Mouse (Mus musculus) thymus, postnatal 14 days (tissue): Measurements from ENCODE around the gene Tango6.

Source experiments
- DNase-seq: peaks from one replicate; pipeline ENCODE4 v3.0.0; 2021

The Tango6 gene

GRCm38 (mm10) chr8:106682971-106683668 lies at the start of gene Tango6:
Gene Tango6 (plus strand): TSS chr8:106683068.
- peak; percentile 92 for DNase-seq

GRCm38 (mm10) chr8:106633361-106634158 lies 49.3 kb upstream of the Tango6 start:
- peak; percentile 65 for DNase-seq

- no peak for DNase-seq
Measured at GRCm38 (mm10) chr8:106635284-106635683, 47.6 kb upstream of the Tango6 start.

- DNase-seq = no peak
Measured at GRCm38 (mm10) chr8:106637446-106637845, 45.4 kb upstream of the Tango6 start.

GRCm38 (mm10) chr8:106638768-106639295 lies 44.0 kb upstream of the Tango6 start:
- DNase-seq = no peak

- no peak for DNase-seq
Measured at GRCm38 (mm10) chr8:106640212-106640611, 42.7 kb upstream of the Tango6 start.

- no peak for DNase-seq
Measured at GRCm38 (mm10) chr8:106640921-106641320, 41.9 kb upstream of the Tango6 start.

GRCm38 (mm10) chr8:106642172-106642571 lies 40.7 kb upstream of the Tango6 start:
- DNase-seq = no peak

- DNase-seq = peak; percentile 22
Measured at GRCm38 (mm10) chr8:106643100-106643499, 39.8 kb upstream of the Tango6 start.

GRCm38 (mm10) chr8:106644957-106645356 lies 37.9 kb upstream of the Tango6 start:
- DNase-seq = no peak

GRCm38 (mm10) chr8:106646153-106646552 lies 36.7 kb upstream of the Tango6 start:
- DNase-seq = no peak

- no peak for DNase-seq
Measured at GRCm38 (mm10) chr8:106646731-106647130, 36.1 kb upstream of the Tango6 start.

- peak; percentile 75 for DNase-seq
Measured at GRCm38 (mm10) chr8:106647387-106647786, 35.5 kb upstream of the Tango6 start.

- no peak for DNase-seq
Measured at GRCm38 (mm10) chr8:106648421-106648820, 34.4 kb upstream of the Tango6 start.

GRCm38 (mm10) chr8:106651994-106652393 lies 30.9 kb upstream of the Tango6 start:
- DNase-seq = no peak

GRCm38 (mm10) chr8:106656046-106656445 lies 26.8 kb upstream of the Tango6 start:
- DNase-seq = no peak

GRCm38 (mm10) chr8:106672786-106673185 lies 10.1 kb upstream of the Tango6 start:
- DNase-seq = no peak

GRCm38 (mm10) chr8:106674318-106674717 lies 8.6 kb upstream of the Tango6 start:
- DNase-seq = no peak

- peak; percentile 15 for DNase-seq
Measured at GRCm38 (mm10) chr8:106674894-106675293, 8.0 kb upstream of the Tango6 start.

- DNase-seq = no peak
Measured at GRCm38 (mm10) chr8:106684387-106684786, 1.5 kb downstream of the Tango6 start.

GRCm38 (mm10) chr8:106687479-106687878 lies 4.6 kb downstream of the Tango6 start:
- DNase-seq = peak; percentile 13

- no peak for DNase-seq
Measured at GRCm38 (mm10) chr8:106697748-106698248, 14.9 kb downstream of the Tango6 start.

GRCm38 (mm10) chr8:106699588-106699987 lies 16.7 kb downstream of the Tango6 start:
- peak; percentile 66 for DNase-seq

- DNase-seq = no peak
Measured at GRCm38 (mm10) chr8:106700131-106700530, 17.3 kb downstream of the Tango6 start.
